Mouse (Mus musculus) megakaryocyte, embryonic 14.5 days (primary cell): ENCODE data around the gene Rgs12.

Source experiments
- FLI1 ChIP-seq: IDR thresholded peaks from 2 replicates; pipeline ENCODE4 v1.6.1; 2012; ENCODE audit warnings: low read length, inconsistent platforms, mixed read lengths
- GATA1 ChIP-seq: IDR thresholded peaks from 3 replicates; pipeline ENCODE4 v1.6.1; 2012; ENCODE audit warnings: mixed read lengths, low read length, inconsistent platforms, borderline replicate concordance

DNA sequence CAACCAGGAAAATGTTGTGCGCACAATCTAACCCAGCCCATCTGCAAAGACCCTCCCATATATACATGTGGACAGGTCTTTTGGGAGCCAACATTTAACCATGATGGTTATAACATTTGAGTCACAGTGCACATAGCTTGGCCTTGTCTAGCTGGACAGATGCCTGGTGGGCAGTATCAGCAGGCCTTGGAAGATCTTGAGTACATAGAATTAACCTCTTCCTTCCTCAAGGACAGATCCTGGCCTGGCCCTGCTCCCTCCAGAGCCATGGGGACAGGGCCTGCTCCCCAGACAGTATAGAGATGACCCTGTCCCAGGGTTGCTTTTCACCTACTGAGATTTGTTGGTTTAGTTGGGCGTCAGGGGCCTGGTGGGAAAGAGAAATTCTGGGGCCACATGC, 120.6 kb downstream of the Rgs12 start:
- no peak for TF ChIP-seq GATA1
- TF ChIP-seq FLI1 = no peak
